Mouse (Mus musculus): ENCODE data around the gene Fblim1.
"Not testable (repeated sequence)": the region's sequence is repeated elsewhere in the genome, so short reads cannot be mapped to it uniquely, and the experiment has no call there.

Gene Fblim1

GRCm38 (mm10) chr4:141564660-141565059, 41.2 kb downstream of the Fblim1 start:
- no peak for DNase-seq

GRCm38 (mm10) chr4:141564209-141564608, 41.7 kb downstream of the Fblim1 start:
- DNase-seq = no peak

GRCm38 (mm10) chr4:141562281-141562680, 43.6 kb downstream of the Fblim1 start:
- no peak for DNase-seq

- not testable (repeated sequence) for DNase-seq
Measured at GRCm38 (mm10) chr4:141561331-141561919, 44.5 kb downstream of the Fblim1 start.

- DNase-seq = peak; percentile 88 to 91
Measured at GRCm38 (mm10) chr4:141559898-141560263, 46.0 kb downstream of the Fblim1 start.

- peak; percentile 75 for DNase-seq
Measured at GRCm38 (mm10) chr4:141559131-141559897, 46.6 kb downstream of the Fblim1 start.

GRCm38 (mm10) chr4:141558658-141559057, 47.2 kb downstream of the Fblim1 start:
- DNase-seq = peak in 1 of 2 experiments; percentile 46

- DNase-seq = not testable (repeated sequence)
Measured at GRCm38 (mm10) chr4:141556163-141556562, 49.7 kb downstream of the Fblim1 start.

- DNase-seq = not testable (repeated sequence)
Measured at GRCm38 (mm10) chr4:141554255-141554865, 51.5 kb downstream of the Fblim1 start.

- DNase-seq = no peak
Measured at GRCm38 (mm10) chr4:141552484-141552883, 53.4 kb downstream of the Fblim1 start.

- no peak for DNase-seq
Measured at GRCm38 (mm10) chr4:141547299-141547698, 58.6 kb downstream of the Fblim1 start.

GRCm38 (mm10) chr4:141546334-141547200, 59.3 kb downstream of the Fblim1 start:
- DNase-seq = peak; percentile 85 to 89

- DNase-seq = peak; percentile 99
Measured at GRCm38 (mm10) chr4:141545743-141546333, 60.1 kb downstream of the Fblim1 start.

- peak; percentile 81 to 82 for DNase-seq
Measured at GRCm38 (mm10) chr4:141545071-141545742, 60.7 kb downstream of the Fblim1 start.

- DNase-seq = no peak
Measured at GRCm38 (mm10) chr4:141544536-141544935, 61.4 kb downstream of the Fblim1 start.

- DNase-seq = no peak
Measured at GRCm38 (mm10) chr4:141543593-141543992, 62.3 kb downstream of the Fblim1 start.

GRCm38 (mm10) chr4:141541851-141542250, 64.0 kb downstream of the Fblim1 start:
- no peak for DNase-seq

- no peak for DNase-seq
Measured at GRCm38 (mm10) chr4:141540844-141541243, 65.1 kb downstream of the Fblim1 start.

- no peak for DNase-seq
Measured at GRCm38 (mm10) chr4:141539213-141539767, 66.6 kb downstream of the Fblim1 start.

GRCm38 (mm10) chr4:141538408-141539212, 67.3 kb downstream of the Fblim1 start, which contains the start of gene Spen:
Spen (minus strand) TSS chr4:141538597.
- DNase-seq = peak; percentile 91 to 98
